Mouse (Mus musculus) layer of hippocampus, postnatal 10 days (tissue): ENCODE results near the gene Prss40. TPM values are rescaled to one million over a fixed set of nuclear protein-coding genes. Genes with fewer than 3 reads are reported as not detected.
"Not testable (repeated sequence)": the region's sequence is repeated elsewhere in the genome, so short reads cannot be mapped to it uniquely, and the experiment has no call there.

Experiments used
- DNase-seq, 2 experiments: peaks; one replicate each; pipeline ENCODE4 v3.0.0; 2021; ENCODE audit warnings: low spot score in 2 of 2
- total RNA-seq, 2 experiments: library from RNA; stranded (reverse); gene quantifications; 2 replicates each; pipeline ENCODE4 v1.2.3; 2021

Prss40 gene
- total RNA-seq, 2 experiments from 2014 or later = not detected

- not testable (repeated sequence) for DNase-seq
Observed at GRCm38 (mm10) chr1:34535043-34535698, 25.6 kb downstream of the Prss40 start, which contains the start of gene Cfc1. Gene Cfc1 (plus strand): TSS chr1:34535648.

DNA sequence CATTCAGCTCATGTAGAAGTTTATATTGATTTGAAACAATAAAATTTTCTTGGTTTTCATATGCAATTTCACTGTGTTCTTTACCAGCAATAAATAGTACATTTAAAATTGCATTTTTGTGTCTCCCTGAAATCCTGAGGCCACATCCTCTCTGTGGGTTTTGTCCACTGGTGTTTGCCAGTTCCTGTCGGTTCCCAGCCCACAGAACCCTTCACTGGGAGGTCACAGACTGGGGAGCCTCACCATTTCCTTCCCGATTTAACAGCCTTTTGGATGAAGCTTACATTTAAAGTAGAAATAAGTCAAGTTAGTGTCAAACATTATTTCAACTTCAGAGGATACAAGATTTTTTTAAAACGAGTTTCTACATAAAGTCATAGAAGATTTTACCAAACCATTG lies 26.2 kb downstream of the Prss40 start:
- not testable (repeated sequence) for DNase-seq

GRCm38 (mm10) chr1:34523647-34524046 lies 37.1 kb downstream of the Prss40 start:
- no peak for DNase-seq

DNA sequence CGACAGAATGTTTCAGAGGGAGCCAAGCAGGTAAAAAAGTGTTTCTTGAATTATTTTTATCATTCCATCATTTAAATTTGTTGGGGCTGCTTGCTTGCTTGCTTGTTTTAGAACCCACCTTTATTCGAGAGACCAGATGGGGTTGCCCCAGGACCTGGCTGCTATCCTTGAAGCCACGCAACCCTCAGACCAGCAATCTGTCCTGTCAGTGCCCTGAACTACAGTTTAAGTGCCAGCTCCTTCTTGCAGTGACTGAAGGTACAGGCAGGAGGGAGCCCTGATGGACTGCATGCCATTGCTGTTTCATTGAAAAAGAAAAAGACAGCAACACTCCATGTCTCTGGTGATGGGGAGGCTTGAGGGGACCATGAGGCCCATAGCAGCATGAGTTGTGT lies 37.9 kb downstream of the Prss40 start:
- no peak for DNase-seq

DNA sequence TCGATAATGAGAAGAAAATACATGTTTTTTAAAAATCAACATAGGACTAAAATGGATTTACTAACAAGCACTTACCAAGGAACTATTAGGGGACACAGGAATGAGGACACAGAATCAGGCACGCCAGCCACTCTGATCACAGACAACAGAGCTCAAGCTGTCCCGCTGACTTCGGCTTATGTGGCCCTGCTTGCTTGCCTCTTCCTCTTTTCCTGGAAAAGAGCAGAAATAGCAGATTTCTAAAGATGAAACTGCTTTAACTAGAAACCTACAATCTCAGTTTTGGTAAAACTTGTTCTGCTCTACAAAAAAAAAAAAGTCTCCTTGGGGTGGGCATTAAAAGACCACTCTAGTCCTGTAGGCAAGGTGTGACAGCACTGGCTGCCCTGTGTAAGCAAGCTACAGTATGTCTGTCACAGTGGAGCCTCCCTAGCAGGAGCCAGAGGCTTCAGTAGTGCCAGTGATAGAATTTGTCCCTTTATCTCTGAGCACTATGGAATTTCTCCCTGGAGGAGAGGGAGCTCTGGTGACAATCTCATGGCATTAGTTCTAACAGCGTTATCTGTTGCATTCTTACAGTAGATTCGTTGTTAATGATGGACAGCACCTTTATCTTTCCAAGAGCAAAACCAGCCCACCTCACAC lies 38.4 kb downstream of the Prss40 start:
- DNase-seq = no peak

GRCm38 (mm10) chr1:34518259-34518658 lies 42.5 kb downstream of the Prss40 start:
- DNase-seq = no peak

DNA sequence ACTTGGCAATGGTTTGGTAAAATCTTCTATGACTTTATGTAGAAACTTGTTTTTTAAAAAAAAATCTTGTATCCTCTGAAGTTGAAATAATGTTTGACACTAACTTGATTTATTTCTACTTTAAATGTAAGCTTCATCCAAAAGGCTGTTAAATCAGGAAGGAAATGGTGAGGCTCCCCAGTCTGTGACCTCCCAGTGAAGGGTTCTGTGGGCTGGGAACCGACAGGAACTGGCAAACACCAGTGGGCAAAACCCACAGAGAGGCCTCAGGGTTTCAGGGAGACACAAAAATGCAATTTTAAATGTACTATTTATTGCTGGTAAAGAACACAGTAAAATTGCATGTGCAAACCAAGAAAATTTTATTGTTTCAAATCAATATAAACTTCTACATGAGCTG lies 42.9 kb downstream of the Prss40 start:
- DNase-seq = not testable (repeated sequence)

DNA sequence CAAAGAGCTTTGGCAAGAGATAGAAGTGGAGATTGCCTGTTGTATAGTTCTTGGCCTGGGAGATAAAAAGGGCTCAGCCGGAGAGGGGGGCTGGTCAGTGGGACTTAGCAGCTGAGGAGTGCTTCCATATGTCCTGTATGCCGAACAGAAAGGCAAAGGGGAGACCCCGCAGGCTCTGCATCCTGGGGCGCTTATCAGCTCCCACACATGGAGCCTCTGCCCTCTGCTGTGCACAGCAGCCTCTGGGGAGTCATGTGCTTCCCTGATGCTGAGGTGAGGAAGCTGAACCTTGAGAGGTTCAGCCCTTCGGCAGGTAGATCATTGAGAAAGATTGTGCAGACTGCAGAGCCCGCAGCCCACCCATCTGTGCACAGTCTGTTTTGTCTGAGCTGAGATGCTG lies 43.4 kb downstream of the Prss40 start:
- not testable (repeated sequence) for DNase-seq

- DNase-seq = no peak
Observed at GRCm38 (mm10) chr1:34516595-34516994, 44.1 kb downstream of the Prss40 start.

DNA sequence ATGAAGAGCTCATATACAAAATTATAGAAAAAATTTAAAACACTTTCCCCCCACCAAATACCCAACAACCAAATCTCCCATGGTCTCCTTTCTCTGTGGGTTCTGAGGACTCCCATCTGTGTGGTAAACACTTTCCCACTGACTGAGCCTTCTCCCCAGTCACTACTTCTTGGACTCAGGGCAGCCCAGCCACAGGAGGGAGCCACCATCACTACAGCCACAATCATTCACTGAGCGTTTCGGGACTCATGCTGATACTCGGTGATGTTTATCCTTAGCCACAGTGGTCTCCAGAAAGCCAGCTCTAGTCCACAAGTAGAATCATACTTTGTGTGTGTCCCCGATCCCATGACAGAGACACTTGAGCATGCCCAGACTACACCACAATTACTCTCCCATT lies 47.7 kb downstream of the Prss40 start:
- no peak for DNase-seq

- DNase-seq = peak; percentile 68 to 70
Observed at GRCm38 (mm10) chr1:34511027-34511426, 49.7 kb downstream of the Prss40 start.

DNA sequence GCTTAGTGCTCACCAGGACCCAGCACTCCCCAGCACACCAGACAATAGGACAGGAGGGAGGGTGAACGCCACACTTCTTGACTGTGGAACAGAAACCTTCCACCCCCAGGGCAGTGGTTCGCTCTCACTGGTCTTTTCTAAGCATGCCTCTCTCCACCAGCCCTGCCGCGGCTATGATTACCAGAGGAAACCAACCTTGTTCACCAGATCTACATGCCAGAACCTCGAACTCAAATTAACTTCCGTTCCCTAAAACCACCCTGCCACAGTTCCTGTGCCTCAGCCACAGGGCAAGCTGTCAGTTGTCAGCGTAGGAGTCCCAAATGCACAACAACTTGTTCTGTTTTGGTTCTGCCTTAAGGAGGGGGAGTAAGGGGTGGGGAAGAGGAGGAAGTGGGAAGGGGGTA lies 50.2 kb downstream of the Prss40 start:
- no peak for DNase-seq

GRCm38 (mm10) chr1:34507986-34508385 lies 52.8 kb downstream of the Prss40 start:
- no peak for DNase-seq

- DNase-seq = no peak
Observed at GRCm38 (mm10) chr1:34505970-34506551, 54.7 kb downstream of the Prss40 start.

DNA sequence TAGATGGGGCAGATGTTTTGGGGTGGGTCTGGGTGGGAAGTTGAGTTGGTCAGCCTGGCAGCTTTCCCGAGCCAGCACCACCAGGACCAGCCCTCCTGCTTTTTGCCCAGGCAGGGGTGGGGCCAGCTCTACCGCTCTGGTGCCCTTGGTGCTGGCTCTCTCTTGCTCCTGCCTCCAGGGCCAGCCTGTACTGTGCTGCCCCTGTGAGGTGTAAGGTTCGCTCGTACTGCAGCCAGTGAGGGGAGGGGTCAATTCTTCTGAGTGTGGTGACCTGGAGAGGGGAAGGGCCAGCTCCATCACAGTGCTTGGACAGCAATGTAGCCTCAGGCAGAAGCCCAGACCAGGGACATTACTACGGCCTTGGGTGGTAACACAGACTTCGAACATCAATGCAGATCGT lies 55.4 kb downstream of the Prss40 start:
- no peak for DNase-seq

DNA sequence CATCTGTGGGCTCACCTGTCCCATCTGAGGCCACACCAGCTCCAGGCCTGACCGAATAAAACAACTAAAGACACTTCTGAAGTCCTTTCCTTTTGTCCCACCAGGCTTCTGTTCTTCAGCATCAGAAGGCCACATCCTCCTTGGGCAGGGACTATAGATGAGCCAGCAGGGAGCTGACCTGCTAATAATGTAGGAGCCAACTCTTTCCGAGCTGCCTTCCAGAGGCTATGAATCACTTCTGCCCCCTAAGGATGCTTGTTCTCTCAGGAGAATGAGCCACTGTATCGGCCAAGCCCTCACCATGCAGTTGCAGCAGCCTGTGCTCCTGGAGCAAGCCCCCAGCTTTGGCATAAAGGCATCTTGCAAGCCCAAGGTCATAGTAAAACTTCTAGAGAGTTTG lies 57.8 kb downstream of the Prss40 start:
- no peak for DNase-seq

Other genes with a start within 250 kb of the Prss40 start
- gene Ccdc115, start 121.3 kb downstream of the Prss40 start, total RNA-seq = 10 to 100 TPM; 18.6 to 21.9 TPM
- 10 to 100 TPM; 28.5 to 29.6 TPM for gene Imp4, start 121.1 kb downstream of the Prss40 start, total RNA-seq
- 1 to 10 TPM; 3.3 to 3.8 TPM for gene Ptpn18, start 101.2 kb downstream of the Prss40 start, total RNA-seq
- gene Prss39, start 62.5 kb downstream of the Prss40 start, total RNA-seq = not detected
- not detected for gene Cfc1, start 25.3 kb downstream of the Prss40 start, total RNA-seq
- 10 to 100 TPM; 33.2 to 35.0 TPM for gene Amer3, start 18.7 kb upstream of the Prss40 start, total RNA-seq